Mouse (Mus musculus): ENCODE measurements around the gene Slc43a2. TPM values are rescaled to one million over a fixed set of nuclear protein-coding genes. Genes with fewer than 3 reads are reported as not detected.
"Not testable (repeated sequence)": the region's sequence is repeated elsewhere in the genome, so short reads cannot be mapped to it uniquely, and the experiment has no call there.

The Slc43a2 gene
- polyA plus RNA-seq, 1 experiment from 2014 or later = 15.7 TPM

GRCm38 (mm10) chr11:75556006-75556405 lies 24.5 kb downstream of the Slc43a2 start:
- H3K36me3 ChIP-seq (ENCODE audit: control insufficient read depth, insufficient read depth, low read length); H3K9ac ChIP-seq (replicated peaks; ENCODE audit: low read length); H3K9me3 ChIP-seq (ENCODE audit: control insufficient read depth, low read length); H3K4me2 ChIP-seq (ENCODE audit: low read length); H3K4me3 ChIP-seq (replicated peaks; ENCODE audit: low read depth, low read length); ATAC-seq (ENCODE audit: low FRiP score, low TSS enrichment); H3K27me3 ChIP-seq (ENCODE audit: control insufficient read depth, insufficient read depth, low read length); H3K27ac ChIP-seq (replicated peaks; ENCODE audit: low read depth, low read length); H3K4me1 ChIP-seq (ENCODE audit: control insufficient read depth, insufficient read depth, low read length); DNase-seq: not testable (repeated sequence)
- WGBS = 94% methylated on average over 6 of the region's 6 CpGs

DNA sequence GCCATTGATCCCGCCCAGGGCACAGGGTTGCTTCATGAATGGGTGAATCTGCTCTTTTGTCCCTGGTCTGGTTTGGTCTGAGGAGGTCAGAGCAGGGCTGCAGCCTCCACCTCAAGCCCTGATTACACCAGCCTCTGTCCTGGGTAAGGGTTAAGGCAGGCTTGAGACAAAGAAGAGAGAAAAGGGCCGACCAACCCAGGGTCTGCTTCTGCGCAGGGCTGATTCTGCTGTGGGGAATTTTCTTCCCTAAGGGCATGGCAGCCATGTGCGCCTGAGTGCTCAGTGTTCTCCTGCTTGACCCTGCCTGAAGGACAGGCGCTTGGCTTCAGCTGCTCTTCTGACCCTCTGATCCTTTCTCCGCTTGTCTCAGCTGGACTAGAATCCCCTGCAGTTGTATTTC lies 25.6 kb downstream of the Slc43a2 start:
- Histone ChIP-seq H3K4me2 (ENCODE audit: low read length) (no peak overlapping the region), H3K36me3 (ENCODE audit: control insufficient read depth, insufficient read depth, low read length) (peaks cover 12% of the 10 kb centered on the region; the same call in 1 of the 2 replicates), H3K9me3 (ENCODE audit: control insufficient read depth, low read length) (no peaks in the 10 kb centered on the region), H3K9ac (replicated peaks; ENCODE audit: low read length) (no peak overlapping the region), H3K27ac (replicated peaks; ENCODE audit: low read depth, low read length) (no peak overlapping the region), H3K27me3 (ENCODE audit: control insufficient read depth, insufficient read depth, low read length) (no peaks in the 10 kb centered on the region), H3K4me1 (ENCODE audit: control insufficient read depth, insufficient read depth, low read length) (0 out of 2 replicates have a peak, but pooled peaks cover under 1% of the 10 kb centered on the region), H3K4me3 (replicated peaks; ENCODE audit: low read depth, low read length) (no peak overlapping the region)
- DNase-seq (no peak), ATAC-seq (ENCODE audit: low FRiP score, low TSS enrichment) (no peak)
- WGBS = 76% methylated on average over 6 of the region's 6 CpGs

DNA sequence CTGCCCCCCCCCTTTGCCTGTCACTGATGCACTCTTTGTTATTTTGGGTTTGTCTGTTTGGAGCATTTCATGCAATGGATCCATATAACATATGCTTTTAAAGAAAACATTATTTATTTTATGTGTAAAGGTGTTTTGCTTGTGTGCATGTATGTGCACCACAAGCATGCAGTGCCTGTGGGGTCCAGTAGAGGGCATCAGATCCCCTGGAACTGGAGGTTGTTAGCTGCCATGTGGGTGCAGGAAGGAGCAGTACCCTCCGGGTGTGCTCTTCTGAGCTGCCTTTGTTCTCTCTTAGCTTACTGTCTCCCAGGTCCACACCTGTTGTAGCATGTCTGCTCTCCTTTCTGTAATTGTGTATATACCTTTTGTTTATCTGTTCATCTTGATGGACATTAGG lies 26.6 kb downstream of the Slc43a2 start:
- Histone ChIP-seq H3K27me3 (ENCODE audit: control insufficient read depth, insufficient read depth, low read length) (no peaks in the 10 kb centered on the region), H3K27ac (replicated peaks; ENCODE audit: low read depth, low read length) (no peak overlapping the region), H3K9ac (replicated peaks; ENCODE audit: low read length) (no peak overlapping the region), H3K4me2 (ENCODE audit: low read length) (no peak overlapping the region), H3K4me3 (replicated peaks; ENCODE audit: low read depth, low read length) (no peak overlapping the region), H3K9me3 (ENCODE audit: control insufficient read depth, low read length) (no peaks in the 10 kb centered on the region), H3K4me1 (ENCODE audit: control insufficient read depth, insufficient read depth, low read length) (no peaks in the 10 kb centered on the region), H3K36me3 (ENCODE audit: control insufficient read depth, insufficient read depth, low read length) (peaks cover 20% of the 10 kb centered on the region)
- WGBS = 89% methylated on average over 1 of the region's 1 CpGs
- ATAC-seq (ENCODE audit: low FRiP score, low TSS enrichment) (no peak), DNase-seq (no peak)

DNA sequence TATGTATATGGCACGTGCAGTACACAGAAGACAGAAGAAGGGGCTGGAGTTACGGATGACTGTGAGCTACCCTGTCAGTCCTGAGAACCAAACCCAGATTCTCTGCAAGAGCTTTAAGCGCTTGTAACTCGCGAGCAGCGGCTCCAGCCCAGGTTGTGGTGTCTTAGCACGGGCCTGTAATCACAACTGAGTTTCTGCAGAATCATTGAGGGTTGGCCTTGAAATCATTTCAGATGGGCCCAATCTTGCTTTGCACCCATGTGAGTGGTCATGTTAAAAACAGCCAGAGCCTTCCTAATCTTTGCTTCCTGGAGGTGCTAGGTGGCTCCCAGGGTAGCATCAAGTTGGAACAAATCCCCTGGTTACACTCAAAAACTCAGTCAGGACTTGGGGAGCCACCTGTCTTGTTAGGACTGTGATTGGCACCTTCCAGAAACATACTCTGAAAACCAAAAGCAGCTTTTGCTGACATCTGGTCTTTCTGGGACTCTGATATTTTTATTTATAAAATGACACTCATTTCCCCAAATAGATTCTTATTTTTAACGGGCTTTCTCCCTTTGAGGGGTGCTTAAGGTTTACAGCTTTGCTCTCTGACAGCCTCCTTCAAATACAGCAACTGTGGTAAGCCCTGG lies 28.5 kb downstream of the Slc43a2 start:
- H3K9me3 ChIP-seq (ENCODE audit: control insufficient read depth, low read length) = no peaks in the 10 kb centered on the region
- no peaks in the 10 kb centered on the region for H3K4me1 ChIP-seq (ENCODE audit: control insufficient read depth, insufficient read depth, low read length)
- H3K4me2 ChIP-seq (ENCODE audit: low read length) = no peak overlapping the region
- ATAC-seq (ENCODE audit: low FRiP score, low TSS enrichment) (no peak), DNase-seq (no peak)
- H3K27ac ChIP-seq (replicated peaks; ENCODE audit: low read depth, low read length) = no peak overlapping the region
- H3K36me3 ChIP-seq (ENCODE audit: control insufficient read depth, insufficient read depth, low read length) = peaks cover 37% of the 10 kb centered on the region
- no peak overlapping the region for H3K9ac ChIP-seq (replicated peaks; ENCODE audit: low read length)
- H3K27me3 ChIP-seq (ENCODE audit: control insufficient read depth, insufficient read depth, low read length) = no peaks in the 10 kb centered on the region
- WGBS = 95% methylated on average over 8 of the region's 8 CpGs
- H3K4me3 ChIP-seq (replicated peaks; ENCODE audit: low read depth, low read length) = no peak overlapping the region

DNA sequence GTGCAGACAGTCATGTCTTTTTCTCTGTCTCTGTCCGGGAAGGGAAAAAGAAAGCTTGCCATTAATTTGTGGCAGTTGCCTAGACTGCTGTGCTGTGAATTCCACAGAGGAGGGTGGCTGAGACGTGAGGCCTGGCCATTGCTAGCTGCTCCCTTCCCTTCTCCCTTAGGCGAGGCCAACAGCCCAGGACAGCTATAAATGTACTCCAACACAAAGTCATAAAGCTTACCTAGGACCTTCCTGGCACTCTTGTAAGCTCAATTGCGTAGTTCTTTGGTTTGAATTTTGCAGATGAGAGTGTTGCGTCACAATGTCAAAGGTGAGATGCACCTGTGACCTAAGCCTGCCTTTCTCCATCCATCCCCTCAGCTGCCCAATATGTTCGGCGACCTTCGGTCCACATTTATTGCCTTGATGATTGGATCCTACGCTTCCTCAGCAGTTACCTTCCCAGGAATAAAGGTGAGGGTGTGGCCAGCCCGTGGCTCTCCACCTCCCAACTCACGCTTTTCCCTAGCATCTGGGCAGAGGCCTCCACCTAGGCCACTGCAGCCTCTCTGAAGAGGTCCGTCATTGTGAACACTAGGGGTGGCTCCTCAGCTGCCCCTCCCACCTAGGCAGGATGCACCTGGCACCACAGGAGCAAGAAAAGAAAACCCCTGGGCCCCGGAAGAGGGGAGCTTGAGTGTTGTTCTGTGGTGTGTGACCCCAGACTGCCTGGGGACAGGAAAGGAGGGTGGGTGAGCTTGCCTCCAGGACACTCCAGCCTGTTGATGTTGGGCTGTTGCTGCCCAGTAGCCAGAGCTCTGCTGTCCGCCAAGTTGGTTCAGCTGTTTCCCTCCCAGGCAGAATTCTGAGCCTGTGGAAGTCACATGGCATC lies 29.3 kb downstream of the Slc43a2 start:
- no peak for ATAC-seq (ENCODE audit: low FRiP score, low TSS enrichment)
- Histone ChIP-seq H3K4me3 (replicated peaks; ENCODE audit: low read depth, low read length) (no peak overlapping the region), H3K27me3 (ENCODE audit: control insufficient read depth, insufficient read depth, low read length) (no peaks in the 10 kb centered on the region), H3K36me3 (ENCODE audit: control insufficient read depth, insufficient read depth, low read length) (peaks cover 40% of the 10 kb centered on the region), H3K9me3 (ENCODE audit: control insufficient read depth, low read length) (no peaks in the 10 kb centered on the region), H3K4me1 (ENCODE audit: control insufficient read depth, insufficient read depth, low read length) (no peaks in the 10 kb centered on the region), H3K9ac (replicated peaks; ENCODE audit: low read length) (no peak overlapping the region), H3K27ac (replicated peaks; ENCODE audit: low read depth, low read length) (no peak overlapping the region), H3K4me2 (ENCODE audit: low read length) (no peak overlapping the region)
- DNase-seq = no peak
- 84% methylated on average over 14 of the region's 14 CpGs for WGBS

- Histone ChIP-seq H3K27me3 (ENCODE audit: control insufficient read depth, insufficient read depth, low read length) (no peaks in the 10 kb centered on the region), H3K4me3 (replicated peaks; ENCODE audit: low read depth, low read length) (no peak overlapping the region), H3K9me3 (ENCODE audit: control insufficient read depth, low read length) (no peaks in the 10 kb centered on the region), H3K36me3 (ENCODE audit: control insufficient read depth, insufficient read depth, low read length) (peaks cover 47% of the 10 kb centered on the region), H3K4me2 (ENCODE audit: low read length) (no peak overlapping the region), H3K27ac (replicated peaks; ENCODE audit: low read depth, low read length) (no peak overlapping the region; the same call in 1 of the 2 replicates), H3K4me1 (ENCODE audit: control insufficient read depth, insufficient read depth, low read length) (no peaks in the 10 kb centered on the region), H3K9ac (replicated peaks; ENCODE audit: low read length) (no peak overlapping the region)
- DNase-seq = no peak
- WGBS = 87% methylated on average over 5 of the region's 5 CpGs
- ATAC-seq (ENCODE audit: low FRiP score, low TSS enrichment) = no peak
These were observed 29.9 kb downstream of the Slc43a2 start for GRCm38 (mm10) chr11:75561410-75561791.

GRCm38 (mm10) chr11:75562840-75563239 lies 31.3 kb downstream of the Slc43a2 start:
- DNase-seq (no peak), ATAC-seq (ENCODE audit: low FRiP score, low TSS enrichment) (no peak)
- no peaks in the 10 kb centered on the region for H3K4me1 ChIP-seq (ENCODE audit: control insufficient read depth, insufficient read depth, low read length)
- no peaks in the 10 kb centered on the region for H3K27me3 ChIP-seq (ENCODE audit: control insufficient read depth, insufficient read depth, low read length)
- H3K4me2 ChIP-seq (ENCODE audit: low read length) = no peak overlapping the region
- H3K4me3 ChIP-seq (replicated peaks; ENCODE audit: low read depth, low read length) = no peak overlapping the region
- H3K9ac ChIP-seq (replicated peaks; ENCODE audit: low read length) = no peak overlapping the region
- H3K27ac ChIP-seq (replicated peaks; ENCODE audit: low read depth, low read length) = no peak overlapping the region
- WGBS = 82% methylated on average over 8 of the region's 8 CpGs
- H3K36me3 ChIP-seq (ENCODE audit: control insufficient read depth, insufficient read depth, low read length) = peaks cover 55% of the 10 kb centered on the region
- no peaks in the 10 kb centered on the region for H3K9me3 ChIP-seq (ENCODE audit: control insufficient read depth, low read length)

DNA sequence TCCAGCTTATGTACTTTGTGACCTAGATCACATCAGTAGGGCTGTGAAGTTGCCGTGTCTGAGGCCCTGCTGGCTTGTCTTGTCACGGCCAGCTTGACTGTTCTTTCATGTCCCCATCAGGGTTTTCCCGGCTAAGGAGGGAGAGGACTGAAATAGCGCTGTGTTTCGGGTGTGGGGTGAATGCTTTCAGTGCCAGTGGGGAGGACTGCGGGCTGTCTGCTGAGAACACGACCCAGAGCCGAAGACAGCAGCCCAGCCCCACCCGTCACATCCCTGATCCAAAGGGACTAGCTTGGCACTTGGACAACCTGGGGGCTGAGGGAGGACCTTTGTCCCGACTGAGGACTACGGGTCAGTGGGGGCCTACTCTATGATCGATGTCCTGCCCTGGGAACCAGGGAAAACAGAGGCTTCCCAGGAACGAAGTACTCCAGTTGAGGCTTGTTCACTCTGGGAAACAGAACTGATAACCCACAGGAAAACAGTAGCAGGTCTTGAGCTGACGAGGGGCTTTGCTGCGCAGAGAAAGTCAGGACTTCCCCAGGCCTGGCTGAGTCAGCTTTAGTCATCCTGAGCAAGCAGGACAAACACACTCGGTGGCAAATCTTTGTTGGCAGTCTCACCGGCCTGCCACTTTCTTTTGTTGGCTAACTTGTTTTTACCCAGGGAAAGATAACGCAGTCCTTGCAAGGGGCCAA lies 32.5 kb downstream of the Slc43a2 start:
- no peak overlapping the region for H3K4me2 ChIP-seq (ENCODE audit: low read length)
- H3K27me3 ChIP-seq (ENCODE audit: control insufficient read depth, insufficient read depth, low read length) = no peaks in the 10 kb centered on the region
- H3K36me3 ChIP-seq (ENCODE audit: control insufficient read depth, insufficient read depth, low read length) = peaks cover 64% of the 10 kb centered on the region
- no peaks in the 10 kb centered on the region for H3K9me3 ChIP-seq (ENCODE audit: control insufficient read depth, low read length)
- ATAC-seq (ENCODE audit: low FRiP score, low TSS enrichment) (no peak), DNase-seq (no peak)
- 72% methylated on average over 18 of the region's 18 CpGs for WGBS
- H3K4me1 ChIP-seq (ENCODE audit: control insufficient read depth, insufficient read depth, low read length) = no peaks in the 10 kb centered on the region
- no peak overlapping the region for H3K9ac ChIP-seq (replicated peaks; ENCODE audit: low read length)
- H3K27ac ChIP-seq (replicated peaks; ENCODE audit: low read depth, low read length) = no peak overlapping the region
- H3K4me3 ChIP-seq (replicated peaks; ENCODE audit: low read depth, low read length) = no peak overlapping the region

Data from midbrain, embryonic 14.5 days (tissue).